Comparison of ENCODE assay signal across 13 mouse cellular contexts in genomic region chr4:101239313-101240162, GRCm38 (mm10). TPM values are rescaled to one million over a fixed set of nuclear protein-coding genes. Genes with fewer than 3 reads are reported as not detected.
DNase-seq lines count a peak whose midpoint lies in the region; ATAC-seq and TF ChIP-seq lines count a peak whose summit lies in the region.
"Had no signal": no experiment of that assay in that cellular context is flagged by ENCODE, and none has a peak within 500 bp of the region (broad histone marks: within the 10 kb centered on the region; RNA-seq: fewer than 3 reads in every experiment).

No protein-coding gene starts in this region.

- no peak overlapping the region for H3K4me2 ChIP-seq in kidney, postnatal 0 days (ENCODE audit: low read length)
- no peak overlapping the region for H3K4me2 ChIP-seq in intestine, embryonic 16.5 days (ENCODE audit: low read depth, low read length)
- no peak overlapping the region for H3K4me2 ChIP-seq in neural tube, embryonic 13.5 days
- H3K4me2 ChIP-seq: embryonic facial prominence, embryonic 13.5 days had no signal

- H3K9me3 ChIP-seq in kidney, postnatal 0 days (replicated peaks; ENCODE audit: low read length) = no peaks in the 10 kb centered on the region
- no peaks in the 10 kb centered on the region for H3K9me3 ChIP-seq in intestine, embryonic 16.5 days (ENCODE audit: control insufficient read depth, low read length)
- no peaks in the 10 kb centered on the region for H3K9me3 ChIP-seq in neural tube, embryonic 13.5 days
- H3K9me3 ChIP-seq: embryonic facial prominence, embryonic 13.5 days had no signal

- no peak for TF ChIP-seq CTCF in kidney, postnatal 0 days (IDR thresholded peaks at IDR 0.05; ENCODE audit: low read depth)
- TF ChIP-seq CTCF in kidney, adult 2 months (conservative IDR thresholded peaks at IDR 0.05; ENCODE audit: insufficient read depth, insufficient read length, low read depth, low read length) = no peak
- no peak for TF ChIP-seq CTCF in left cerebral cortex, adult 2 months (IDR thresholded peaks at IDR 0.05)

- no peak overlapping the region for H3K27ac ChIP-seq in kidney, postnatal 0 days
- H3K27ac ChIP-seq in kidney, adult 2 months (ENCODE audit: insufficient read depth, low read depth, low read length) = no peak overlapping the region
- H3K27ac ChIP-seq in intestine, embryonic 16.5 days (ENCODE audit: low read length) = no peak overlapping the region
- H3K27ac ChIP-seq in neural tube, embryonic 13.5 days (replicated peaks) = no peak overlapping the region
- no peak overlapping the region for H3K27ac ChIP-seq in left cerebral cortex, adult 2 months
- H3K27ac ChIP-seq: embryonic facial prominence, embryonic 13.5 days had no signal

- 92% methylated on average over 3 of the region's 3 CpGs for WGBS in kidney, postnatal 0 days
- WGBS in kidney, adult 2 months = 90% methylated on average over 3 of the region's 3 CpGs
- WGBS in intestine, embryonic 16.5 days = 91% methylated on average over 3 of the region's 3 CpGs
- WGBS in neural tube, embryonic 13.5 days = 91% methylated on average over 3 of the region's 3 CpGs

- H3K4me1 ChIP-seq in kidney, postnatal 0 days (replicated peaks; ENCODE audit: insufficient read depth, low read length) = peaks cover 1% of the 10 kb centered on the region; the same call in 1 of the 2 replicates
- peaks cover 4% of the 10 kb centered on the region for H3K4me1 ChIP-seq in kidney, adult 2 months (ENCODE audit: control insufficient read depth, insufficient read depth, low read length)
- H3K4me1 ChIP-seq in intestine, embryonic 16.5 days (ENCODE audit: control insufficient read depth, insufficient read depth, low read length) = peaks cover 6% of the 10 kb centered on the region
- H3K4me1 ChIP-seq in neural tube, embryonic 13.5 days (replicated peaks) = peaks cover 4% of the 10 kb centered on the region

- H3K9ac ChIP-seq in kidney, postnatal 0 days (ENCODE audit: low read depth, low read length) = no peak overlapping the region
- no peak overlapping the region for H3K9ac ChIP-seq in intestine, embryonic 16.5 days (ENCODE audit: low read depth, low read length)
- H3K9ac ChIP-seq in neural tube, embryonic 13.5 days = no peak overlapping the region
- H3K9ac ChIP-seq: embryonic facial prominence, embryonic 13.5 days had no signal

- DNase-seq in cerebellum, postnatal 36 days = no peak
- no peak for DNase-seq in kidney, postnatal 0 days (ENCODE audit: low spot score)
- no peak for DNase-seq in kidney, adult 2 months
- no peak for DNase-seq in left cerebral cortex, adult 8-10 months (ENCODE audit: low spot score in 2 of 2)
- no peak for DNase-seq in left cerebral cortex, adult 2 months (ENCODE audit: extremely low spot score in 1 of 2, low spot score in 2 of 2)
- DNase-seq: adrenal gland, adult 2 months; cerebellum, adult 11-12 months; gastrocnemius, postnatal 14 days; thymus, postnatal 25 days had no signal

- intact Hi-C loops in left cerebral cortex, adult 2 months (cut with DNase I) = no loop called here

- no peaks in the 10 kb centered on the region for H3K27me3 ChIP-seq in kidney, postnatal 0 days (ENCODE audit: insufficient read depth, low read length)
- H3K27me3 ChIP-seq in kidney, adult 2 months (replicated peaks; ENCODE audit: control insufficient read depth, insufficient read depth, low read length) = no peaks in the 10 kb centered on the region
- H3K27me3 ChIP-seq in intestine, embryonic 16.5 days (replicated peaks; ENCODE audit: control insufficient read depth, insufficient read depth, low read length) = no peaks in the 10 kb centered on the region
- H3K27me3 ChIP-seq in neural tube, embryonic 13.5 days = no peaks in the 10 kb centered on the region
- H3K27me3 ChIP-seq: embryonic facial prominence, embryonic 13.5 days had no signal

- no peak for TF ChIP-seq POLR2A in kidney, adult 2 months (IDR thresholded peaks at IDR 0.05; ENCODE audit: low read depth, low read length)

- peak; percentile 54; the same call in 1 of the 2 replicates for ATAC-seq in cerebellum, adult (ENCODE audit: insufficient number of reproducible peaks, low FRiP score, low TSS enrichment)
- peak; percentile 29; the same call in 1 of the 2 replicates for ATAC-seq in kidney, postnatal 0 days (replicated peaks; ENCODE audit: low FRiP score, low read depth)
- ATAC-seq in intestine, embryonic 16.5 days = 0 out of 2 replicates have a peak, but pooled peaks have one; percentile 29
- 0 out of 2 replicates have a peak, but pooled peaks have one; percentile 19 for ATAC-seq in neural tube, embryonic 13.5 days (ENCODE audit: low read depth)

- no peaks in the 10 kb centered on the region for H3K36me3 ChIP-seq in kidney, postnatal 0 days (ENCODE audit: insufficient read depth, low read length)
- H3K36me3 ChIP-seq in kidney, adult 2 months (ENCODE audit: control insufficient read depth, insufficient read depth, low read length) = no peaks in the 10 kb centered on the region
- H3K36me3 ChIP-seq in intestine, embryonic 16.5 days (ENCODE audit: control insufficient read depth, insufficient read depth, low read length) = no peaks in the 10 kb centered on the region
- H3K36me3 ChIP-seq in neural tube, embryonic 13.5 days = no peaks in the 10 kb centered on the region
- H3K36me3 ChIP-seq: embryonic facial prominence, embryonic 13.5 days had no signal

- no peak overlapping the region for H3K4me3 ChIP-seq in kidney, postnatal 0 days (replicated peaks; ENCODE audit: low read depth, low read length)
- H3K4me3 ChIP-seq in kidney, adult 2 months (ENCODE audit: insufficient read depth, low read depth, low read length) = no peak overlapping the region
- no peak overlapping the region for H3K4me3 ChIP-seq in intestine, embryonic 16.5 days (ENCODE audit: low read length)
- H3K4me3 ChIP-seq in neural tube, embryonic 13.5 days = no peak overlapping the region
- H3K4me3 ChIP-seq in left cerebral cortex, adult 2 months = no peak overlapping the region
- H3K4me3 ChIP-seq: embryonic facial prominence, embryonic 13.5 days had no signal

RNA-seq across cellular contexts. Expression of gene Jak1, which starts 25.5 kb away (rescaled TPM):
- 71.9 and 78.9 TPM in 2 replicates for polyA plus RNA-seq in kidney, postnatal 0 days (2015; fragmentation: Nextera tagmentation; extraction: Ambion mirVana)
- 38.5 and 46.5 TPM in 2 replicates for polyA plus RNA-seq in kidney, adult 2 months (2012; rRNA removed)
- polyA plus RNA-seq in intestine, embryonic 16.5 days (2015; fragmentation: Nextera tagmentation; extraction: Ambion mirVana) = 66.7 and 67.9 TPM in 2 replicates
- polyA plus RNA-seq in neural tube, embryonic 13.5 days (2015; fragmentation: Nextera tagmentation; extraction: Ambion mirVana) = 68.7 and 74.6 TPM in 2 replicates
- total RNA-seq in left cerebral cortex, adult 8-10 months (2022) = 100 to 1,000 TPM; 114 to 122 (median 117) TPM
- 100 to 1,000 TPM; 121 to 129 TPM for total RNA-seq in left cerebral cortex, adult 2 months (2021)
